Mouse (Mus musculus): ENCODE results near the gene Dhx30.

The Dhx30 gene

GRCm38 (mm10) chr9:110045763-110046377 is 71.8 kb downstream of the Dhx30 start:
- no peak for DNase-seq (ENCODE audit: low spot score)

GRCm38 (mm10) chr9:110044373-110044772 is 73.3 kb downstream of the Dhx30 start:
- DNase-seq (ENCODE audit: low spot score), result no peak

GRCm38 (mm10) chr9:110038485-110038884 is 79.1 kb downstream of the Dhx30 start:
- no peak for DNase-seq (ENCODE audit: low spot score)

GRCm38 (mm10) chr9:110037895-110038294 is 79.7 kb downstream of the Dhx30 start:
- DNase-seq (ENCODE audit: low spot score), result no peak

- DNase-seq (ENCODE audit: low spot score), result no peak
Measured at GRCm38 (mm10) chr9:110035091-110035490, 82.5 kb downstream of the Dhx30 start.

Measured in urinary bladder, postnatal 25 days (tissue).